Mouse (Mus musculus) B cell, adult 2 months (primary cell): ENCODE measurements around the gene Hp.

Source experiments
- DNase-seq, 2 experiments: peaks; one replicate each; pipeline ENCODE4 v3.0.0; 2022

Hp gene

GRCm38 (mm10) chr8:109563881-109564280 lies 15.1 kb downstream of the Hp start:
- no peak for DNase-seq

- peak; percentile 41 to 47 for DNase-seq
Observed at GRCm38 (mm10) chr8:109551663-109552062, 27.3 kb downstream of the Hp start.

- DNase-seq, result no peak
Observed at GRCm38 (mm10) chr8:109544049-109544448, 34.9 kb downstream of the Hp start.

- DNase-seq, result no peak
Observed at GRCm38 (mm10) chr8:109542748-109543519, 36.0 kb downstream of the Hp start.

- DNase-seq, result no peak
Observed at GRCm38 (mm10) chr8:109542165-109542564, 36.8 kb downstream of the Hp start.

- peak; percentile 78 to 79 for DNase-seq
Observed at GRCm38 (mm10) chr8:109536703-109537102, 42.3 kb downstream of the Hp start.

GRCm38 (mm10) chr8:109535140-109535990 lies 43.6 kb downstream of the Hp start:
- DNase-seq, result peak; percentile 57 to 62
